8 mouse cellular contexts compared by ENCODE assay signal in the genomic region with DNA sequence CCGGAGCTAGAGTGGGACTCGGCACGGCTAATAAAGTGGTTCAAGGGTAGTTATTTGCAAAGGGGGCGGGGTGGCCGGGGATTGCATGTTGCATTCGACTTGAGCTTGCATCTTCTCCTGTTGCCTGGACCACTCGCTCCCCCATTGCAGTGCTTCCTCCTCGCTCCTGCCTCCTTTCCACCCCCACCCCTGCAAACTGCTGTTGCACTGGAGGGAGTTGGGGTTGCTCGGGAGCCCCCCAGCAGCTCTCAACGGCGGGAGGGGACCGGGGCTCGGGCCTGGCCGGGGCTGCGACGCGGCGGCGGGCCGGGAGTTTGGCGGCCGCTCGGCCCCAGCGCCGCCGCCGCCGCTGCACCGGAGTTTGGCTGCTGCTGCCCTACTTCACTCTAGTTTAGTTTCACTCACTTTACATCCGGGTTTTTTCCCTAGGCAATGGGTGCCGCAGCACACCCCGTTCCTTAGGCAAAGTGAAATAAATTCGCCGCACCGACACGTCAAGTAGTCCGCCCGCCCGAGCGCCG.
DNase-seq lines count a peak whose midpoint lies in the region; ATAC-seq lines count a peak whose summit lies in the region.

No protein-coding gene starts in this region.

- WGBS in hindbrain, embryonic 14.5 days, result under 1% methylated on average over 41 of the region's 41 CpGs

- H3K4me2 ChIP-seq in hindbrain, embryonic 14.5 days (replicated peaks), result peak overlapping the region; percentile 77

- H3K4me3 ChIP-seq in hindbrain, embryonic 14.5 days (replicated peaks; ENCODE audit: low read length), result peak overlapping the region; percentile 90

- H3K4me1 ChIP-seq in hindbrain, embryonic 14.5 days (replicated peaks; ENCODE audit: control insufficient read depth, insufficient read depth, low read length), result peaks cover 34% of the 10 kb centered on the region

- H3K27me3 ChIP-seq in hindbrain, embryonic 14.5 days (ENCODE audit: control insufficient read depth, insufficient read depth, low read length), result no peaks in the 10 kb centered on the region

- H3K9me3 ChIP-seq in hindbrain, embryonic 14.5 days (ENCODE audit: control insufficient read depth, low read length), result no peaks in the 10 kb centered on the region

- H3K27ac ChIP-seq in hindbrain, embryonic 14.5 days, result peak overlapping the region; percentile 100

- H3K9ac ChIP-seq in hindbrain, embryonic 14.5 days, result peak overlapping the region; percentile 86

- DNase-seq in R1 (ENCODE audit: low read depth, low spot score), result peak; percentile 95
- peak; percentile 78 to 80 for DNase-seq in cerebellum, postnatal 14 days
- peak; percentile 63 to 69 for DNase-seq in frontal cortex, postnatal 25 days (ENCODE audit: low spot score in 2 of 2)
- peak; percentile 91 for DNase-seq in hindbrain, embryonic 14.5 days (ENCODE audit: low spot score)
- DNase-seq in layer of hippocampus, postnatal 36 days, result peak; percentile 76 to 82
- peak; percentile 87 for DNase-seq in lung, postnatal 25 days (ENCODE audit: low spot score)
- peak; percentile 72 for DNase-seq in retina, adult 2 months (ENCODE audit: low read depth, low spot score)
- DNase-seq in thymus, postnatal 25 days, result peak; percentile 85

- ATAC-seq in hindbrain, embryonic 14.5 days (ENCODE audit: low FRiP score), result peak; percentile 72

- no peaks in the 10 kb centered on the region for H3K36me3 ChIP-seq in hindbrain, embryonic 14.5 days (replicated peaks; ENCODE audit: control insufficient read depth, insufficient read depth)

Comparison
In these comparisons a context has a peak if more than half of its experiments do, and no peak if none do; other contexts are left out.
1. Peak in every context shown above with its lines: DNase-seq, ATAC-seq, H3K4me3 ChIP-seq and H3K27ac ChIP-seq.